Mouse (Mus musculus) cerebellum, postnatal 4 days (tissue): ENCODE measurements at regions not wholly inside any gene's neighbourhood (a gene's known extent, or its start where the extent isn't known, plus 50 kb on each side); places are given as distances from the start of the nearest gene placed in this dataset.
A peak's percentile ranks its signal among the peaks of the same experiment; 100 is the strongest.

Source experiments
- DNase-seq, 2 experiments: peaks; one replicate each; pipeline ENCODE4 v3.0.0; 2022; ENCODE audit warnings: low spot score in 2 of 2, mixed read lengths in 1 of 2

DNA sequence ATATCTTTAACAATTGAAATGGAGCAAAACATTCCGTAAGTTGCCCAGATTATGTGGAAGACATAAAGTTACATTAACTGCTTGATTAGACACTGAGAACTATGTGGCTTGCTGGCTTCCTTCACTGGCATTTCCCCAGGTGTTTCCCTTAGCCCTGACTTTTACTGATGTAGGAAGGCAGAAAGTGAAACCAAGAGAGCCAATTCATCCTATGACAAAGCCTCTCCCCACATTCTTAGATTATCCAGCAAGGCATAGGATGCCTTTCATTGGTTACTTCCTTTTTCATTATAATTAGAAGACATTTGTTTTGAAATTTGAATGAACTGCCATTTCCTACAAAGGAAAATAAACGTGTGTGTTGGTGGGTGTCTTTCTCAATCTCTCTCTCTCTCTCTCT is 72.1 kb downstream of the Cdc42ep3 start:
- no peak for DNase-seq

DNA sequence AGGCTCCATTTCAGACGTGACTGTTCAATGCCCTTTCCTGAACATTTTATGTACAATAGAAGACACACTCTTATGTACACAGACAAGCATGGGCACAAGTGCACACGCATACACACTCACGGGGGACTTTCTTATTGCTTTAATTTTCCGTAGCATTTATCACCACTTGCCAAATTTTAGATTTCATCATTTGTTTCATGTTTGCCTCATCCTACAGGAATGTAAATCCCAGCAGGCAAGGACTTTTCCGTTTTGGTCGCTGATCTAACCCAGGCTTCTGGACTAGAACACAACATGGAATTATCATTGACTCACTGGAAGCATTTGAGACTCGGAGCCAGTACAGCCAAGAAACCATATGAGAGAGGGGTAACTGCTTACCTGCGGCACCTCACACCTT is 81.3 kb downstream of the Cdc42ep3 start:
- DNase-seq: no peak

GRCm38 (mm10) chr17:79259691-79260090 is 95.2 kb downstream of the Cdc42ep3 start:
- peak in 1 of 2 experiments; percentile 26 for DNase-seq

GRCm38 (mm10) chr17:79246962-79247902 is 107.7 kb downstream of the Cdc42ep3 start:
- DNase-seq: no peak

GRCm38 (mm10) chr17:79244121-79244520 is 110.8 kb downstream of the Cdc42ep3 start:
- no peak for DNase-seq

GRCm38 (mm10) chr17:79243426-79243825 is 111.5 kb downstream of the Cdc42ep3 start:
- no peak for DNase-seq

DNA sequence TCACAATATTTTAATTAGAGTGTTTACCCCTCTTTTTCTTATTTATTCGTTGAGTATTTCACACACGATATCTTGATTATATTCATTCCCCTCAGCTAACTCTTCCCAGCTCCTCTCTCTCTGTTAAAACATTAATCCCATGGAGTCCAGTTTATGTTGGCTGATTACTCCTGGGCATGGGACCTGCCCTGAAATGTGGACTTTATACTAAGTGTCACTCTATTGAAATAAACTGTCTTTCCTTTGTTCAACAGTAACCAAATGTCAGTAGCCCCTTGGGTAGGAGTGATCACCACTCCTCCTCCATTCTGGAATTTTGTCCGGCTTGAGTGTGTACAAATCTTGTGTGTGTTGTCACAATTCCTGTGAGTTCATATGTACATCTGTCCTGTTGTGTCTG is 113.4 kb downstream of the Cdc42ep3 start:
- DNase-seq: no peak

- DNase-seq: no peak
Measured at GRCm38 (mm10) chr17:79236244-79236781, 118.6 kb downstream of the Cdc42ep3 start.

- DNase-seq: no peak
Measured at GRCm38 (mm10) chr17:79230653-79231489, 124.0 kb downstream of the Cdc42ep3 start.

- DNase-seq: no peak
Measured at GRCm38 (mm10) chr17:79206563-79206962, 148.3 kb downstream of the Cdc42ep3 start.

DNA sequence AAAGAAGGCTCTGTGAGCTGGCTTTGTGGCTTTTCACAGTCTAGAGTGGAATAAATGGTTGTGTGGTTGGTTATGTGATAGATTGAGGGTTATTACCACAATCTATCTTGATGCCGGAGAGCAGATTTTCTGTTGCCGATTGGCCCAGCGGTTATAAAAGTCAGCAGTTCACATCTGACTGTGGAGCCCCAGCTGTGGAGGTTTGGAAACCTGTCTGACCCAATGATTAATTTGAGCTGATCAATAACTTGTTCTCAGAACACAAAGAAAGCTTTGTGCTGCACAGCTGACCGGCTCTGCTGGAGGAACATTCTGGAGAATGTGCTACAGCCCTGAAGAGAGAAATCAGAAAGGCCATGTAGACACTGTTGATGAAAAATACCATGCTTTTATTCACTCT is 148.8 kb downstream of the Cdc42ep3 start:
- DNase-seq: no peak

GRCm38 (mm10) chr17:79199814-79200491 is 148.2 kb downstream of the Qpct start:
- DNase-seq: no peak

DNA sequence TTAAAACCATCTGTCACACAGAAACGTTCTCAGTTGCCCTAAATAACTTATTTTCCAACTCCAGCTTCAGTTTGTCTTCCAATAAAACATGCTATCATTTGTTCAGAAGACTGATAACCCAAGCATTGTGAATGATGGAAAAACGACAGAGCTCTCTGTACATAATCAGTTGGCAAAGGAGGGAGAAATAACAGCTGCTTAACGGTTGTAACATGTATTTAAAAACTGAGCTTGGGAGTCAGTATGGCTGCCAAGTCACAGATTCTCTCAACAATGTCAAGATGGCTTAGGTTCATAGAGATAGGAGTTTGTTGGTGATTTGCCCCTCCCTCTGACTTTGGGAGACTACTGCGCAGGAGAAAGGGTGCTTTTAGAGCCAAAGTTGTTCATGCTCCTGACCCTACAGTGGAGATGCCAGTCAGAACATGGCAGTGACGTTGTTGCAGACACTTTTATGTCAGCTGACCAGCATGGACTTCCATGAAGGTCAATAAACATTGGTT is 140.2 kb downstream of the Qpct start:
- DNase-seq: no peak

GRCm38 (mm10) chr17:79188282-79188681 is 136.6 kb downstream of the Qpct start:
- DNase-seq: no peak

GRCm38 (mm10) chr17:79180277-79181130 is 128.8 kb downstream of the Qpct start:
- peak in 1 of 2 experiments; percentile 6 for DNase-seq

- no peak for DNase-seq
Measured at GRCm38 (mm10) chr17:79177259-79177658, 125.6 kb downstream of the Qpct start.

GRCm38 (mm10) chr17:79176356-79176755 is 124.7 kb downstream of the Qpct start:
- no peak for DNase-seq

GRCm38 (mm10) chr17:79175381-79175780 is 123.7 kb downstream of the Qpct start:
- no peak for DNase-seq

- no peak for DNase-seq
Measured at GRCm38 (mm10) chr17:79172328-79172727, 120.6 kb downstream of the Qpct start.

GRCm38 (mm10) chr17:79170690-79171089 is 119.0 kb downstream of the Qpct start:
- DNase-seq: no peak

GRCm38 (mm10) chr17:79167198-79167597 is 115.5 kb downstream of the Qpct start:
- DNase-seq: no peak
